Mouse (Mus musculus) limb, embryonic 11.5 days (tissue): ENCODE results near the gene Dtnbp1. TPM values are rescaled to one million over a fixed set of nuclear protein-coding genes. Genes with fewer than 3 reads are reported as not detected.

Experiments
- polyA plus RNA-seq: library from polyadenylated mRNA; unstranded; fragments of >200 nt; fragmentation: Nextera tagmentation; extraction: Ambion mirVana; gene quantifications from 2 replicates; pipeline ENCODE4 v1.2.1, GENCODE M21; 2014

Dtnbp1 gene
- polyA plus RNA-seq, 1 experiment from 2014 or later = 75.3 TPM

Other genes starting within 250 kb of the Dtnbp1 start
- gene Gm9817, start 76.5 kb upstream of the Dtnbp1 start, polyA plus RNA-seq = not detected in 2 replicates